Mouse (Mus musculus): ENCODE measurements around the gene Aup1. TPM values are rescaled to one million over a fixed set of nuclear protein-coding genes. Genes with fewer than 3 reads are reported as not detected.

Gene Aup1
- total RNA-seq, 2 experiments from 2014 or later: 65.5 to 73.0 TPM

DNA sequence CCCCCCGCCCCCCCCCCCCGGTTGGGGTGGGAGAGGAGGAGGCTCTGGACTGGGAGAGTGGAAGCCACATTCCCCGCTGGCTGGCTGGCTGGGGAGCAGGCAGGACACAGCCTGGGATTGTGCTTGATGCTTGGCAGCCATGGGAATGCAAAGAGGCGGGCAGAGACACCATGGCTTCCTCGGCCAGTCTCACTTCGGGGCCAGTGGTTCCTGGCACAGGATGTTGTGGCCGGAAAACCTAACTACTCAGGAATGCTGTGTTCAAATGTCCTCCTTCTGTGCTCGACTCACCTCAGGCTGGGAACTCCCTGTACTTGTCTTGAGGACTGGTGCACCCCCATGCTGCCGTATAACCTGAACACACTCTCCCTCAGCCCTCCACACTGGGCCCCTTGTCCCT is 26.6 kb upstream of the Aup1 start:
- DNase-seq (ENCODE audit: low spot score): no peak

DNA sequence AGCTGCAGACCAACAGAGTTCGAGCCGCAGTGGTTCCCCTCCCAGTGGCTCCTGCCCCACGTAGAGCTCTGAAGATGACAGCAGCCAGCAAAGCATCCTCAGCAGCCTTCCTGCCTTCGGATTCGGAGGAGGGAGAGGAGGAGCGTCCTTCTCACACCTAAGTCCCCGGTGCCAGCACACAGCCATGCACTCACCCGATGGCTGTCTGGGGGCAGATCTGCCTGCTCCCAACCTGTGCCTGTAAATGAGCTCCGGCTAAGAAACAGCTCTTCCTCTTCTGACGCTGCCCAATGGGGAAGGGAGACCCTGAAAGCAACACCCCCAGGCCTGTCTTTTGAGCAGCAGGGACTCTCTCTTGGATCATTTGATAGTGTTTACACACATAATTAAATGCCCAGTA is 24.5 kb upstream of the Aup1 start:
- intact Hi-C loops (cut with DNase I): no loop called here
- DNase-seq (ENCODE audit: low spot score): no peak

More for the DNA sequence above, 26.6 kb upstream of the Aup1 start:
- intact Hi-C loops (cut with DNase I): no loop called here

DNA sequence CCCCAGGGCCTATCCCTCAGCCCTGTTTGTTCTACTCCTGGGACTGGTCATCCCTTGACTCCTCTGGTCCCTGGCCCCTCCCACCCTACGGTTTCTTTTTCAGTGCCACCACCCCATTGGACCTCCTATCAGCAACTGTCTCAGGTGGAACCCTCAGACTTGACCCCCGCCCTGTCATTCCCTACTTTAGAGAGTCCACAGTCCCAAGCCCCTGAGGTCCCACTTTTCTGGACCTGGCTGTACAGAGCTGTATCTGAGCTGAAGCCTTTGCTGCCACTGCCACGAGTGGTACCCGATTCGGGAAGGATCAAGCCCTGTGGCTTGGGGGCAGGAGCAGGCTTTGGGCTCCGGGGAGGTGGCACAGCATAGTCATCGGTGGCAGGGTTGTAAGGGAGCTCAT is 23.2 kb upstream of the Aup1 start:
- DNase-seq (ENCODE audit: low spot score): no peak
- intact Hi-C loops (cut with DNase I): no loop called here

DNA sequence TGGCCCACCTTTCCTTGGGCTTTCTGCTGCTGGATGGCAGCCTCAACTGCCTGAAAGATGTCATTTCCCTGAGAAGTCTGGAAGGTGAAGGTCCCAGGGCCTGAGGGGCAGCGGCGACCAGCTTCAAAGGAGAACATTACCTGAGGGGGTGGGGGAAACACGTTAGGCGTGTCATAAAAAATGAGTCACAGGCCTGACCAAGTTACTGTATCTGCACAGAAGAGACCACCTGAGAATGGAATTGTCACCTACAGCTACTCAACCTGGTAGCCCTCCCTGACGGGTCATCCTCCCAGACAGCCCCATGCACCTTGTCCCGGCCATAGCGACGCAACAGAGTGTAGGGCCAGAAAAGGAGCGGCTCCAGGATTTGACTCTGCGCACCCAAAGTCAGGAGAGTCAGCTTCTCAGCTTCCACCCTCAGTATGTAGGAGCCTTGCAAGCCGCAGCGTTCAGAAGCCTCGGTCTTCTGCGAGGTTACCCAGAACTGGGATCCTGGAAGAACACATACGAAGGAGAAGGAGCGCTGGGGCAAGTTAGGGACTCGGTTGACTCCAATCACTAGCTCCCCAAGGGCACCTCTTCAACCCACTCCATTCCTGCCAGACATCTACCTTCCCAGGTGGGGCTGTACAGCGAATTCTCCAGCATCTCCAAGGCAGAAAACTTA is 22.3 kb upstream of the Aup1 start:
- intact Hi-C loops (cut with DNase I): no loop called here
- no peak for DNase-seq (ENCODE audit: low spot score)

DNA sequence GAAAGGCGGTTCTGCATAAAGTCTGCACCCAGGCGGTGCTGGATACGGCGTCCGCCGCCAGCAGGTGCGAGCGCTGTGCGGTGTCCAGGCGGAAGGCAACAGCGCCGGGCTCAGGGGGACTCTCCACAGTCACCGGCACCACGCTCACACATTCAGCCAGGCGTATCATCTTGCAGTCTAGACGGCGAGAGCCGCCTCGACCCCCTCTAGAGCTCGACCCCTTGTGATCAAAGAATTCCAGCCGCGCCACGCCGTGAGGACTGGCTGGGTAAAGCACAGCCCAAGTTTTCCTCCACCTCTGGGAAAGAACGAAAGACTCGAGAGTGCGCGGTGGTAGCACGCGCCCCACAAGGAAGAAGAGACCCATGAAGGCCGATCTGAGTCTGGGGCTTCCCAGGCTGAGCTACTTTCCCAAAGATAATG is 21.5 kb upstream of the Aup1 start:
- no peak for DNase-seq (ENCODE audit: low spot score)
- intact Hi-C loops (cut with DNase I): no loop called here

DNA sequence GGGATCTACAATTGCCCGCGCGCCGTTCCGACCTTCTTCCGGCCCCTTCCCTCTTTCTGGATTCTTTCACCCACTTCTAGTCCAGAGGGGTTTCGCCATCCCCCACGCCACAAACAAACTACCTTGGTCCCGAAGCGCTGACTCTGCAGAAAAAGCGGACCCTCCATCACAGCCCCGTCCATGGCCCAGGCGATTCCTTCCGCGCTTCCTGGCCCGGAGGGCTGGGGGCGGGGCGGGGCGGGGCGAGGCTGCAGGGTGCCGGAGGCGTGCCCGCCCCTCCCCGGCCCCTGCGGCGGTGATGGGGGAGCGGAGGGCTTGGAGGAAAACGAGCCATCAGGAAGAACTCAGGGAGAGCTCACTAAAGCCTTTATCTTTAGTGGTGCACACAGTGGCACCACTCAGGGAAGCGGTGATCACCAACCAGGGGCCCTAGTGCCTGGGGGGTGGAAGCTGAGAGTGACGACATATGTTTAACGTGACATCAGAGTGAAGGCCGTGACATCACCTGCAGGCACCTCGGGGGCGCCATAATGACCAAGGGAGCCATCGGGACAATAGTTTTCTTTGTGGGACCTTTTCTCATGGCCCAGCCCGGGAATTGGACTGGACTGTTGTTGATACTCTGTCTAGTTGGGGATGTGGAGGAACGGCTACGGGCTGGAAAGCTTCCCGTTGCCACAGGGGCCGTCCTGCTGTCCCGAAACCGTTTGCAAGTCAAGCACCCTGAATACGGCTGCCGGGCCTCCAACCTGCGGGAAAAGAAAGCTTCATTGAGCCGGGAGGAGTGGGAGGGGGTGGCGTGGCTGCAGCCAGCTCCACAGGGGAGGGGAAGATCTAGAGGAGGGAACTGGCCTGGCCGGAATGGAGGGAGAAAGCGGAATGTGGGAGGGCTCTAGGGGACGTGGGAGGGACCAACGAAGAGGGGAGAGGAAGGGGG is 20.8 kb upstream of the Aup1 start, which contains the start of the genes Dok1 and Loxl3:
Dok1 (minus strand) TSS at position 223 of the 937 bp plus-strand sequence.
Loxl3 (plus strand) TSS at position 925 of the 937 bp plus-strand sequence.
- peak; percentile 62 for DNase-seq (ENCODE audit: low spot score)
- intact Hi-C loops (cut with DNase I): no loop called here

DNA sequence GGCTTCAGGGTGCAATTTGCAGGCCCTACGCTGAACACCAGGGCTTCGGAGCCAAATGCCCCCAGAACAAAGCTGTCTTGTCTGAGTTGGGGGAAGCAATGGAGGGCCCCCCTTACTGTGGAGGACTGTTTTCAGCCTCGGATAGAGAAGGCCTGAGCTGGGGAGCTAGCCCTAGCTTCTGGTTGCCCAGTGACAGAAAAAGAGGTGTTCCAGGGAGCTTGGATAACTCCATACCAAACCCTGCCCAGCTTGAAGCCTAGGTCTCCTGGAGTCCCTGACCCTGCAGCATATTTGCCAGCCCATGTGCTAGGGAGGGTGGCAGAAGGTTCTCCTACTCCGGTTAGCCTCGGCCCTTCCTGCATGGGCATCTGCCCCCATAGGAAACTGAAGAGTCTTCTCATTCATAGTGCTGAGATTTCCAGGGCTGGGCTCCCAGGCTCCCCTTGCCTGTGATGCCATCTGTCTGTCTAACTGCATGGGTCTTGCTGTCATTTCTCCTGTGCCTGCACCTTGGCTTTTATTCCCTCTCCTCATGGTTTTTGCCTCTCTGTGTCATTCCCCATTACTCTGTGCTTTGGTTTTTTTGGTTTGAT is 19.8 kb upstream of the Aup1 start:
- no peak for DNase-seq (ENCODE audit: low spot score)
- intact Hi-C loops (cut with DNase I): no loop called here

DNA sequence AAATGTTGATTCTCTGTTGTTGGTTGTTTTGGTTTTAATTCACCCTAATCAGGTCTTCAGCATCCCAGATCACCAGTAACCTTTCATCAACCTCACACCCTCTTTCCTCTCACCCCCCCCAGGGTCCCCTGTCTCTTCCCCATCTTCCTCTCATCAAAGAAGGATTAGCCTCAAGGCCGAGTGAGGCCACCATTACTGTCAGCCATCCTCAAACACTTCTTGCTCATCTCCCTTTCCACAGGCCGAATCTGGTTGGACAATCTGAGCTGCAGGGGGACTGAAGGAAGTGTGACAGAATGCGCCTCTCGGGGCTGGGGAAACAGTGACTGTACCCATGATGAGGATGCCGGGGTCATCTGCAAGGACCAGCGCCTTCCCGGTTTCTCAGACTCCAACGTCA is 17.1 kb upstream of the Aup1 start:
- intact Hi-C loops (cut with DNase I): no loop called here
- no peak for DNase-seq (ENCODE audit: low spot score)

DNA sequence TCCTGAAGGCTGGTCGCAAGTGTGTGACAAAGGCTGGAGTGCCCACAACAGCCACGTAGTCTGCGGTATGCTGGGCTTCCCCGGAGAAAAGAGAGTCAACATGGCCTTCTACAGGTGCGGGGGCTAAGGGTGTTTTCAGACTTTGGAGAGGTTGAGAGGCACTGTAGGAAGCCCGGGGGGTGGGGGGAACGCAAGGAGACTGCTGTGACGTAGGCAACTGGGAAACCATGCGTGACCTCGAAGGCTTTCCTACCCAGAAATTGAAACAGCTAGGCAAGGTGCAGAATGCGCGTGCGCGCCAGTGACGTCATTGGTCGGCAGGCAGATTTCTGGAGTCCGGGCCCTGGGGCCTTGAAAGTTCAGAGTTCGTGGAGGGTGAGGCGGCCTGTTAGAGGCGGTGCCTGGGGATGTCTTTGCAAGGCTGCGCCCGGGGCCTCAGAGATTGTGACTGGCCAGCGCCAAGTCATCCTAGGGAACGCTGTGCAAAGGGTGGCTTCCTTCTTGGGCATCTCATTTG is 15.8 kb upstream of the Aup1 start:
- DNase-seq (ENCODE audit: low spot score): peak; percentile 81
- intact Hi-C loops (cut with DNase I): no loop called here

DNA sequence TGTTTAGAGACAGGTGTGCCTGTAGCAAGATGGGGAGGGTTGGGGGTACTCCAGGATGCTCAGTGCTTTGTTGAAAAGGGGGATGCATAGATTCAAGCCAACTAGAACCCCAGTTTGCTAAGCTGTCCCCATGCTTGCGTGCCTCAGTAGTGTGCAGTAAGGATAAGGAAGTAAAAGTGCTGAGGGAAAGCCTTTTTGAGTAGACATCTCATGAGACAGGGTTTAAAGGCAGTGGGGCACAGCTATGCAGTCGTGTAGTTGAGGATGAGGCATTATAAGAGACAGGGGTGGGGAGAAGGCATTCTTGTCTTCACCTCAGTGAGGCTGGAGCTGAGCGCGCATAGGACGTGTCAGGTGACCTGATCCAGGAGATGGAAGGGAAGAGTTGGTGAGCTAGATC is 13.7 kb upstream of the Aup1 start:
- no peak for DNase-seq (ENCODE audit: low spot score)
- intact Hi-C loops (cut with DNase I): no loop called here

DNA sequence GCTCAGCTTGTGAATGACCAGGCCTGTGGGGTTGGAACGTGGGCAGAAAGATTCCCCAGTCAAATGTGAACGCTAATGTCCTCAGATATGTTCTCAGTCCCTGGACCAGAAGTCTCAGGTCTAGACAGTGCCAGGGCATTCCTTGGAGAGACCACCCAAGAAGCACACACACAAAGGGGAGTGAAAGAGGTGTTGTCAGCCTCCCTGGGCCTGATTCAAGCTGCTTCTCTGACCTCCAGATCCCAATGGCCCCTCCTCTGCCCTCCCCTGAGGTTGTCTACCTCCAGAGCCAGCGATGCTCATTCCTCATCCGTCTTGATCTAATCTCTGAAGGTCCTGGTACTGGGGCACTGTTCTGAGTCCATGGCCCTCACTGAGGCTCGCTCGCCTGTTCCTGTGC is 10.8 kb upstream of the Aup1 start:
- no peak for DNase-seq (ENCODE audit: low spot score)
- intact Hi-C loops (cut with DNase I): no loop called here

DNA sequence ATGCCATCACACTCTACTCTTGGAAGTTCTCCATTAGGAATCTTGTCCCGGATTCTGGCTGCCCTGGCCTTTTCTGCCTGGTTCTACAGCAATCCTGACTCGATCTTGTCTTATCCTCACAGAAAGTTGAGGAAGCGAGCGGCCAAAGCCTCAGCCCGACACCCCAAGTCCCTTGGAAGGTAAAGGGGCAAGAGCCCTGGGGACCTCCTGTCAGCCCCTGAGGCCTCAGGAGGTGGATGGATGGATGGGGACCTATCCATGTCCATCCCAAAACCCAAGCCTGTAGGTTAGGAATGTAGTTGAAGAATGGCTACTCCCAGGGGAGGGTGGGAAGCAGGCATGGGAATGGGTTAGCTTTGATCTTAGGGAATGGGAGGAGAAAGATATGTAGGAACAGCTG is 10.3 kb upstream of the Aup1 start:
- DNase-seq (ENCODE audit: low spot score): no peak
- intact Hi-C loops (cut with DNase I): no loop called here

DNA sequence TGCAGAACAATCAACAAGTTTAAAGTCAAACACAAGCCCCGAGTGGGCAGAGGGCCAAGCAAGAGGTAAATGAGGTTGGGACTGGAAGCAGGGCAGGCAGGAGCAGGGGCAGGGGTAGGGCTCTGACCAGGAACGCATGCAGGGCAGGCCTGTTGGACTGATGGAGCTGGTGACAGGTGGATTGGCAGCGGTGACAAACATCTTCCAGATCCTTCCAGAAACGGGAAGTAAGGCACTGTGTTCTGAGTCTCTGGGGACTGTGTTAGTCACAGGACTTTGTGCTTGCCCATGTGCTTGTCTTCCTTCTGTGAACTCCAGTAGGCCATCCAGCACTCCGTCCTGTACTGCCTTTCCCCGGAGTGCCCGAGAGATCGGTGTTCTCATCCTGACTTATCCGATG is 9.6 kb upstream of the Aup1 start:
- intact Hi-C loops (cut with DNase I): no loop called here
- no peak for DNase-seq (ENCODE audit: low spot score)

DNA sequence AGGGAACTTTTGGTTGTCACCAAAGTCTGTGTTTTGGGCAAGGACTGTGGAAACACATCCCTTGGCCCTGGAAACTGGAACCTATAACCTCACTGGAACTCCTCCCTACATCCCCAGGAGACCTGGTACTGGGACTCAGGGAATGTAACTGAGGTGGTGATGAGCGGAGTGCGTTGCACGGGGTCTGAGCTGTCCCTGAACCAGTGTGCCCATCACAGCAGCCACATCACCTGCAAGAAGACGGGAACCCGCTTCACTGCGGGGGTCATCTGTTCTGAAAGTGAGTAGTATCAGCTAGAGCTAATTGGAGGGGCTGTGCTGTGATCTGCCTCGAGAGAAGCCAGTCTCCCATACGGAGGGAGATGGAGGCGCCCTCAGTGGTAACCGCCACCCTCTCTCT is 5.0 kb upstream of the Aup1 start:
- no peak for DNase-seq (ENCODE audit: low spot score)
- intact Hi-C loops (cut with DNase I): no loop called here

DNA sequence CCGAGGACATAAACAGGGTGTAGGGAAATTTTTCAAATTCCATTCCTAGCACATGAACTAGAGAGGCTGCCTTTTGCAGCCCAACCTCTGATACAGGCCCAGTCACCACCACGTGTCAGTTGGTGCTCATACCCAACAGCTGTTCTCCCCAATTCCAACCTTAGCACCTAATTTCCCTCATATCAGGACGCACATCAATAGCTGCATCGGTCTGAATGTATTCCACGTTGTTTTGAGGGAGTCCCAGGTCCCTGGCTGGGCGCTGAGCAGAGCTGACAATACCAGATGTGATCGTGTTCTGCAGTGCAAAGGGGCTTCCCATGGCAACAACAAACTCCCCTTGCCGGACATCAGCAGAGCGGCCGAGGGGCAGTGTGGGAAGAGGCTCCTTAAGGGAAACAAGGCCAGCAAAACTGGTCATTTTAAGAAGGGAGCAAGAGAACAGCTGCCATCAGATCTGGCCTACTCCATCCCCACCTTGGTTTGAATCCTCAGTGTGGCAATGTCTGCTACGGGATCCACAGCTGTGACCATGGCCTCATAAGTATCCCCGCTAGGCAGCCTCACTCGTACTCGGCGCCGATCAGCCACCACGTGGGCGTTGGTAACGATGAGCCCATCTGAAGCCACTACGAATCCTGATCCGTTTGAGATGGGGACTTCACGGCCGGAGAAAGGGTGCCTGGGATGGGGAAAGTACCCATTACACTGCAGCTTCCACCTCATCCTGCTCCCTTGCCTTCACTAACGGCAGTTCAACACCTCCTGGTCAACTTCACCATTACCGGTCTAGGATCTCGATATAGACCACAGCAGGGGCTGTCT is 973 bp upstream of the Aup1 start:
- no peak for DNase-seq (ENCODE audit: low spot score)
- intact Hi-C loops (cut with DNase I): no loop called here

DNA sequence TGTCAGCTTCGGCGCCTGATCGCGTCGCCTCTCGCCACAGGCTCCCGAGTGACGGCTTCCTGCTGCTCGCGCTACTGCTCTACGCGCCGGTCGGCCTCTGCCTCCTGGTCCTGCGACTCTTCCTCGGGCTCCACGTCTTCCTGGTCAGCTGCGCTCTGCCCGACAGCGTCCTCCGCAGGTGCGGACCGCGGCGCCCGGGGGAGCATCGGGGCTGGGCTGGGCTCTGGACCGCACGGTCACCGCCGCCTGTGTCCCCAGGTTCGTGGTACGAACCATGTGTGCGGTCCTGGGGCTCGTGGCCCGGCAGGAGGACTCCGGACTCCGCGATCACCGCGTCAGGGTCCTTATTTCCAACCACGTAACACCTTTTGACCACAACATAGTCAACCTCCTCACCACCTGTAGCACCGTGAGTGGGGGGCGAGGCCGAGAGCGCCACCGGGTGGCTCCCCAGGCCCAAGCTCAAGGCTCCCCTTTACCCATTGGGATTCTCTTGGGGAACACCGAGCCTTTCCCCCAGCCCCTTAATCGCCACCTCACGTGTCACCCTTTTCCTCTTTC is 630 bp downstream of the Aup1 start, which contains the start of gene Htra2:
Htra2 (minus strand) TSS at position 403 of the 561 bp plus-strand sequence.
- no peak for DNase-seq (ENCODE audit: low spot score)
- intact Hi-C loops (cut with DNase I): loop anchor here (2.0 kb wide), 2 partner anchors 46 to 58 kb away; partner anchors contain the start of genes Ccdc142 and Gm42688

DNA sequence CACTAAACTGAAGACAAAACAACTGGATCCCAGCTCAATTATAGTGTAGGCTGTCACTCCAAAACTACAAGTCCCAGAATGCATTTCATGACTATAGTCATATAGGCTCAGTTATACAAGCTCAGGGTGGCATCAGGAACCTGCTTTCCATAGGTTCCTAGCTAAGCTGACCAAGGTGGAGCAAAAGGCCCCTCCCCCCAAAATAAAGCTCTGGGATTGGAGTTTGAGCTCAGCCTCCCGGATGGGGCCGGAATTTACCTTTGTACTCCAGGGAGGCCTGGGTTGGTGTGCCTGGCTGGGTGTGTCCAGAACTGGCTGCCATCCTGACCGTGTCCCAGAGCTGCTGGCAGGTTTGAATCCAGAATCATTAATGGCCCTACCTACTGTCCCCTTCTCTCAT is 3.5 kb downstream of the Aup1 start, which contains the start of gene Dqx1:
Dqx1 (plus strand) TSS at position 55 of the 400 bp plus-strand sequence.
- intact Hi-C loops (cut with DNase I): loop anchor here (2.0 kb wide), 1 partner anchor 15 kb away; no protein-coding TSS in a partner anchor
- DNase-seq (ENCODE audit: low spot score): no peak

DNA sequence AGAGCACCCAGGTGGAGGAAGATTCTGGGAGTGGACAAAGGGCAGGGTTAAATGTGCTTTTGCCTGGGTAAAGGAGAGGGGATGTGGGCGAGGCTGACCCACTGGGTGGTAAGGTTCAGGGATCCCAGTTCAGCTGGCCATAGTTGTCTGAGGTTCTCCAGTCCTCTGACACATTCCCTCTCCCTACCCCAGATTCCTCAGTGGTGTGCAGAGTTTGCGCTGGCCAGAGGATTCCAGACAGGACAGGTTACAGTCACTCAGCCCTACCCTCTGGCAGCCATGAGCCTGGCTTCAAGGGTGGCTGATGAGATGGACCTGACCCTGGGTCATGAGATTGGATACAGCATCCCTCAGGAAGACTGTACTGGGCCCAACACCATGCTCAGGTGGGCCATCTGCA is 4.4 kb downstream of the Aup1 start:
- intact Hi-C loops (cut with DNase I): loop anchor here (2.0 kb wide), 1 partner anchor 14 kb away; no protein-coding TSS in a partner anchor
- no peak for DNase-seq (ENCODE audit: low spot score)

DNA sequence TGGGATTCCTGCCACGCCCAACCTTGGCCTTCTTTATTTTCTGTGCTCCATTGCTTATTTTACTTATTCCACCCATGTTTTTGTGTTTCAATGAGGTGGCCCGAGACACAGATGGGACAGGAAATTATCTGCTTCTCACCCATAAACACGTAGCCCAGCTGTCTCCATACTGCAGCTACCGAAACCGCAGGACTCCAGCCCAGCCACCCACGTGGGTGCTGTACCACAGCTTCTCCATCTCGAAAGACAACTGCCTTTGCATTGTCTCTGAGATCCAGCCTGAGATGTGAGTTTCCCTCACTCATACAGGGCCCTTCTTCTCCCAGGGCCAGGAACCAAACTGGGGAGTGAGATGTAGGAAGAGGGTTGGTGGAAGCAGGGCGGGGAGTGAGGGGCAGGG is 11.7 kb downstream of the Aup1 start:
- DNase-seq (ENCODE audit: low spot score): no peak
- intact Hi-C loops (cut with DNase I): loop anchor here (2.0 kb wide), 1 partner anchor 75 kb away; no protein-coding TSS in a partner anchor

Measured in heart, postnatal 25 days (tissue).